Mouse (Mus musculus) T-helper 2 cell (primary cell): Measurements from ENCODE around the gene Rhbdd1.

Source experiments
- in situ Hi-C: fragments of 300-600 bp; cut with MboI, MseI; formaldehyde crosslinking; loops from one replicate; pipeline ENCODE4 v1.15.1; 2025; ENCODE audit warnings: high pct_unique_total_duplicates

Gene Rhbdd1

GRCm38 (mm10) chr1:82427729-82428128 is 111.5 kb downstream of the Rhbdd1 start:
- in situ Hi-C loops, result loop anchor here (25.0 kb wide), 1 partner anchor 1115 kb away; no protein-coding TSS in a partner anchor

GRCm38 (mm10) chr1:82429061-82429460 is 112.8 kb downstream of the Rhbdd1 start:
- in situ Hi-C loops, result loop anchor here (25.0 kb wide), 1 partner anchor 1117 kb away; no protein-coding TSS in a partner anchor

GRCm38 (mm10) chr1:82432919-82433648 is 116.8 kb downstream of the Rhbdd1 start:
- in situ Hi-C loops, result loop anchor here (25.0 kb wide), 1 partner anchor 1121 kb away; no protein-coding TSS in a partner anchor

GRCm38 (mm10) chr1:82433649-82434005 is 117.4 kb downstream of the Rhbdd1 start:
- in situ Hi-C loops, result loop anchor here (25.0 kb wide), 1 partner anchor 1121 kb away; no protein-coding TSS in a partner anchor

GRCm38 (mm10) chr1:82437273-82437672 is 121.0 kb downstream of the Rhbdd1 start:
- in situ Hi-C loops, result loop anchor here (25.0 kb wide), 1 partner anchor 1125 kb away; no protein-coding TSS in a partner anchor

GRCm38 (mm10) chr1:82440123-82440522 is 123.9 kb downstream of the Rhbdd1 start:
- in situ Hi-C loops, result loop anchor here (25.0 kb wide), 1 partner anchor 1128 kb away; no protein-coding TSS in a partner anchor

- in situ Hi-C loops, result loop anchor here (25.0 kb wide), 1 partner anchor 1131 kb away; no protein-coding TSS in a partner anchor
Observed at GRCm38 (mm10) chr1:82443517-82443916, 127.3 kb downstream of the Rhbdd1 start.

GRCm38 (mm10) chr1:82446049-82446448 is 129.8 kb downstream of the Rhbdd1 start:
- in situ Hi-C loops, result loop anchor here (25.0 kb wide), 1 partner anchor 1134 kb away; no protein-coding TSS in a partner anchor

- in situ Hi-C loops, result loop anchor here (25.0 kb wide), 1 partner anchor 1138 kb away; no protein-coding TSS in a partner anchor
Observed at GRCm38 (mm10) chr1:82449851-82450250, 133.6 kb downstream of the Rhbdd1 start.

GRCm38 (mm10) chr1:82451927-82452651 is 135.8 kb downstream of the Rhbdd1 start:
- in situ Hi-C loops, result no loop called here

GRCm38 (mm10) chr1:82454031-82454430 is 137.8 kb downstream of the Rhbdd1 start:
- in situ Hi-C loops, result no loop called here

GRCm38 (mm10) chr1:82459350-82459749 is 143.1 kb downstream of the Rhbdd1 start:
- in situ Hi-C loops, result no loop called here

- in situ Hi-C loops, result no loop called here
Observed at GRCm38 (mm10) chr1:82459926-82460325, 143.7 kb downstream of the Rhbdd1 start.

- in situ Hi-C loops, result no loop called here
Observed at GRCm38 (mm10) chr1:82461041-82461440, 144.8 kb downstream of the Rhbdd1 start.

- in situ Hi-C loops, result no loop called here
Observed at GRCm38 (mm10) chr1:82465321-82465853, 149.1 kb downstream of the Rhbdd1 start.

- in situ Hi-C loops, result no loop called here
Observed at GRCm38 (mm10) chr1:82468872-82469271, 152.6 kb downstream of the Rhbdd1 start.

GRCm38 (mm10) chr1:82470516-82471225 is 154.4 kb downstream of the Rhbdd1 start:
- in situ Hi-C loops, result no loop called here

- in situ Hi-C loops, result no loop called here
Observed at GRCm38 (mm10) chr1:82473467-82473866, 157.2 kb downstream of the Rhbdd1 start.

GRCm38 (mm10) chr1:82474461-82474961 is 158.3 kb downstream of the Rhbdd1 start:
- in situ Hi-C loops, result no loop called here

GRCm38 (mm10) chr1:82475254-82475653 is 159.0 kb downstream of the Rhbdd1 start:
- in situ Hi-C loops, result no loop called here

GRCm38 (mm10) chr1:82475821-82476220 is 159.6 kb downstream of the Rhbdd1 start:
- in situ Hi-C loops, result no loop called here
